Mouse (Mus musculus) retina, postnatal 1 day (tissue): Measurements from ENCODE around the gene Unc80.

ENCODE experiments used
- DNase-seq: peaks from one replicate; pipeline ENCODE4 v3.0.0-alpha.2; 2012

The Unc80 gene

DNA sequence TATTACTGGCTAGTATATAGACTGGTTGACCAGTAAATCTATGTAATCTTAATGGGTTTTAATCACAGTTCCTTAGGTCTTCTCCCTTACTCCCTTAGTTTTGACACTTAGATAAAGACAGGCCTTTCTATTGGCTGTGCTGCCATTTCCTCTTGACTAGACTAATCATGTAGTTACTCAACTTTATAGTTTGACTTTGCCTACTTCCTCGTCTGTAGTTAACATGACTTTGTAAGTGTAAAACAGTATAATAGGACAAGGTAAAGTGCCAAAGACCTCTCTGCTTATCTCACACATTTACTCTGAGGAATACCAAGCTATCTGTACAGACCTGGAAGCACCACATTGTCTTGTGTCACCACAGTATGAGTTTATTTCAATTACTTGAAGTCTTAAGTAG lies 262.4 kb downstream of the Unc80 start:
- DNase-seq, result no peak
